Mouse (Mus musculus) left cerebral cortex, adult 18-20 months (tissue): ENCODE measurements at regions not wholly inside any gene's neighbourhood (a gene's known extent, or its start where the extent isn't known, plus 50 kb on each side); places are given as distances from the start of the nearest gene placed in this dataset.

Experiments
- DNase-seq, 2 experiments: peaks; one replicate each; pipeline ENCODE4 v3.0.0; 2021 to 2022; ENCODE audit warnings: low spot score in 2 of 2, mixed read lengths in 1 of 2

- no peak for DNase-seq
Measured at GRCm38 (mm10) chrX:11486588-11486987, 159.0 kb downstream of the H2al1j start.

GRCm38 (mm10) chrX:11487876-11488275 lies 160.3 kb downstream of the H2al1j start:
- no peak for DNase-seq

GRCm38 (mm10) chrX:11490146-11490693 lies 162.6 kb downstream of the H2al1j start:
- no peak for DNase-seq

- DNase-seq, result no peak
Measured at GRCm38 (mm10) chrX:11491235-11491634, 163.6 kb downstream of the H2al1j start.

GRCm38 (mm10) chrX:11491676-11492391 lies 164.2 kb downstream of the H2al1j start:
- DNase-seq, result no peak

GRCm38 (mm10) chrX:11493526-11494245 lies 166.1 kb downstream of the H2al1j start:
- DNase-seq, result peak in 1 of 2 experiments; percentile 8

GRCm38 (mm10) chrX:11494246-11494630 lies 166.6 kb downstream of the H2al1j start:
- peak in 1 of 2 experiments; percentile 17 for DNase-seq

- no peak for DNase-seq
Measured at GRCm38 (mm10) chrX:11512439-11512838, 184.8 kb downstream of the H2al1j start.

- no peak for DNase-seq
Measured at GRCm38 (mm10) chrX:11512928-11513327, 185.3 kb downstream of the H2al1j start.

- DNase-seq, result no peak
Measured at GRCm38 (mm10) chrX:11523791-11524190, 196.2 kb downstream of the H2al1j start.

GRCm38 (mm10) chrX:11525326-11525725 lies 197.7 kb downstream of the H2al1j start:
- DNase-seq, result peak in 1 of 2 experiments; percentile 49

GRCm38 (mm10) chrX:11528589-11528988 lies 201.0 kb downstream of the H2al1j start:
- no peak for DNase-seq

GRCm38 (mm10) chrX:11529221-11529620 lies 201.6 kb downstream of the H2al1j start:
- no peak for DNase-seq

GRCm38 (mm10) chrX:11532817-11533216 lies 205.2 kb downstream of the H2al1j start:
- no peak for DNase-seq

- DNase-seq, result peak; percentile 19 to 38
Measured at GRCm38 (mm10) chrX:11533871-11534270, 206.2 kb downstream of the H2al1j start.

GRCm38 (mm10) chrX:11541011-11541410 lies 213.4 kb downstream of the H2al1j start:
- no peak for DNase-seq

GRCm38 (mm10) chrX:11550164-11550851 lies 222.7 kb downstream of the H2al1j start:
- no peak for DNase-seq

GRCm38 (mm10) chrX:11552177-11552576 lies 224.6 kb downstream of the H2al1j start:
- DNase-seq, result no peak

- DNase-seq, result no peak
Measured at GRCm38 (mm10) chrX:11555035-11555570, 227.5 kb downstream of the H2al1j start.

- DNase-seq, result no peak
Measured at GRCm38 (mm10) chrX:11558260-11558659, 230.6 kb downstream of the H2al1j start.

GRCm38 (mm10) chrX:11560550-11561276 lies 233.1 kb downstream of the H2al1j start:
- DNase-seq, result no peak
